Mouse (Mus musculus) cortical plate, adult 2 months (tissue): ENCODE measurements around the gene Ehd4. TPM values are rescaled to one million over a fixed set of nuclear protein-coding genes. Genes with fewer than 3 reads are reported as not detected.

Experiments used
- H3K27ac ChIP-seq: fragments of 200-500 bp; 2 replicates; pipeline ENCODE4 v1.5.1; 2012; ENCODE audit warnings: low read length, control low read depth, inconsistent platforms; ENCODE audit not compliant: insufficient read depth
- H3K4me1 ChIP-seq: fragments of 200-500 bp; 2 replicates; pipeline ENCODE4 v1.6.1; 2011; ENCODE audit warnings: low read length; ENCODE audit not compliant: control insufficient read depth, insufficient read depth
- H3K4me3 ChIP-seq: fragments of 200-500 bp; 2 replicates; pipeline ENCODE4 v1.5.1; 2011; ENCODE audit warnings: mild to moderate bottlenecking, low read length, control low read depth; ENCODE audit not compliant: insufficient read depth
- CTCF ChIP-seq: fragments of 200-500 bp; IDR thresholded peaks from 2 replicates; pipeline ENCODE4 v1.5.1; 2011; ENCODE audit warnings: mild to moderate bottlenecking, control low read depth, low read length; ENCODE audit not compliant: insufficient read depth; ENCODE audit errors: extremely low read depth
- POLR2A ChIP-seq: fragments of 200-500 bp; IDR thresholded peaks from 2 replicates; pipeline ENCODE4 v1.6.1; 2011; ENCODE audit warnings: mild to moderate bottlenecking, low read length, control low read depth; ENCODE audit not compliant: insufficient read depth; ENCODE audit errors: extremely low read depth
- polyA plus RNA-seq: library from polyadenylated mRNA; depleted of rRNA; stranded (reverse); fragments of >200 nt; gene quantifications from 2 replicates; pipeline ENCODE4 v1.2.3, GENCODE M21; 2012

Gene Ehd4
- polyA plus RNA-seq, 1 experiment, result 10.6 TPM

DNA sequence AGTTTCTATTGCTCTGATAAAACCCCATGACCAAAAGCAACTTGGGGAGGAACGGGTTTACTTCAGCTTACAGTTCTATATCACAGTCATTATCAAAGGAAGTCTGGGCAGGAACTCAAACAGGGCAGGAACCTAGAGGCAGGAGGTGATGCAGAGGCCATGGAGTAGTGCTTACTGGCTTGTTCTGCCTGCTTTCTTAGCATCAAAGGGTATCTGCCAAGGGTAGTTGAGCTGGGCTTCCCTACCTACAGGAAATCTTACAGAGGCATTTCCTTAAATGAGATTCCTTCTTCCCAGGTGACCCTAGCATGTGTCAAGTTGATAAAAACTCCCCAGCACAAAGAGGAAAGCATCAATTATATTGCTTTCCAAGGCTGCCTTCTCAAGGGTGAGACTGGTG, 38.0 kb downstream of the Ehd4 start:
- Histone ChIP-seq H3K4me1 (no peaks in the 10 kb centered on the region), H3K4me3 (no peak overlapping the region), H3K27ac (no peak overlapping the region)
- TF ChIP-seq POLR2A (no peak), CTCF (no peak)

DNA sequence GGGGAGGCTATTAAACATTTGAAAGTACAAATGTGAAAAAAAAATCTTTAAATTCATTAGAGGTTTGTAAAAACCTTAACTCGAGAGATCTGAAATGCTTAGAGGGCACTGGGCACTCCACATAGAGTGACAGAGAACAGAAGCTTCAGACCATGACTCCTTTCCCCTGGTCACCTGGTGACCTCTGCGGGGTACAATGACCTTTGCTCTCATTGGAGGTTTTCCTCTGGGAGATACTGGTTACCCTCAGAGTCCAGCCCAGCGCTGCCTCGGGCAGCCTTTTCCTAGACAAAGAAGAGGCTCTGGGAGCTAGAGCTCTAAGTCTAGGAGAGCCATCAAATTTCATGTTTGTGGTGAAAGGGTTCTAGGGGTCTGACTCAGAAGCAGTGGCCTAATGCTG, 39.4 kb downstream of the Ehd4 start:
- H3K27ac ChIP-seq, result no peak overlapping the region
- H3K4me3 ChIP-seq, result no peak overlapping the region
- no peak for TF ChIP-seq CTCF
- no peak for TF ChIP-seq POLR2A
- H3K4me1 ChIP-seq, result no peaks in the 10 kb centered on the region

DNA sequence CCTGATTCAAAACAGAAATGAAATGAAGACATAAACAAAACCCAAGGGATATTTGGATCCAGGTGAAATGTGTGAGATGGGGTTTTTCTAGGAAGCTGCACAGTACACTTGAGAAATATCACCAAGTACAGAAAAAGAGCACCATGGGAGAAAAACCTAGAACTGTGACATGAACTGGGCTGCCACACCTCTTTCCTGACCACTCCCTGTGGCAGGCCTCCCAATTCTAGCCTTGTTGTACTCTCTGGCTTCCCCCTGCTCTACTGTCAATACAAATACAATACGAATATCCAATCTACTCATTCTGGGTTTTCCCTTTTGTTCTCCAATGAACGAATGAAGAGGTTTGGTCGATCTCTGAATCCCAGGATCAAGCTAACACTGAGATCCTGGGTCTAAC, 40.4 kb downstream of the Ehd4 start:
- H3K4me3 ChIP-seq, result no peak overlapping the region
- TF ChIP-seq CTCF (no peak), POLR2A (no peak)
- no peak overlapping the region for H3K27ac ChIP-seq
- H3K4me1 ChIP-seq, result no peaks in the 10 kb centered on the region

DNA sequence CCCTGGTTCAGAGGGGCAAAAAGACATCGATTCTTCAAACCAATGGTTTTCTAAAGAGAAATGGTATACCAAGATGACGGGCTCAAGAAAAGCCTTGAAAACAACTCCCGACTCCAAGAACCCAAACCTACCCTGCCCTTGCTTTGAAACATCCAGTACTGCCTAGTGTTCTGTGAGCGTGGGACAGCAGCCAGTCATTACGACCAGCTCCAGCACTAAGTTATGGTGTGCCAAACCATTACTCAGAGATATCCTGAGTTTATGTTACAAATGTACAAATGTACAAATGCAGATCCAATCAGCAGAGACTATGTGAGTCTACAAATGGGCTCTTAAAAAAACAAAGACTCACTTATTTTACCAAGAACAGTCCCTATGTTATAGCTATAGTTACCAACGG, 40.9 kb downstream of the Ehd4 start:
- Histone ChIP-seq H3K4me1 (no peaks in the 10 kb centered on the region), H3K4me3 (no peak overlapping the region), H3K27ac (no peak overlapping the region)
- TF ChIP-seq POLR2A, result no peak
- TF ChIP-seq CTCF, result no peak

DNA sequence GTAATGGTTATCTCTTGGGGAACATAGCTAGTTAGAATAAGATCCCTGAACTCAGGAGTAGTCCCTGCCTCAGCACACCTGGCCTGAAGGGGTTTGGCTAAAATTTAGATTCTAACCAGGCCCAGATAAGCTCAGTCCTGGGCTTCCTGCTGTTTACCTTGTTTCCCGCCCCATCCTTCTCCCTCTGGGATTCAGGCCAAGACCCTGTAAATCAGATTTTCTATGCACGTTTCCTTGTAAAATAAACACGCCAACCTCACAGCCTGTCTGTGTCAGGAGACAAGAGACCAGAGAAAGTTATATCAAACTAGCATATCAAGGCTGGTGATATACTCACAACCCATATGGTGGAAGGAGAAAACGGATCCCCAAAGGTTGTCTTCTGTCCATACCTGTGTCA, 42.8 kb downstream of the Ehd4 start:
- TF ChIP-seq POLR2A (no peak), CTCF (no peak)
- no peaks in the 10 kb centered on the region for H3K4me1 ChIP-seq
- no peak overlapping the region for H3K4me3 ChIP-seq
- H3K27ac ChIP-seq, result no peak overlapping the region

DNA sequence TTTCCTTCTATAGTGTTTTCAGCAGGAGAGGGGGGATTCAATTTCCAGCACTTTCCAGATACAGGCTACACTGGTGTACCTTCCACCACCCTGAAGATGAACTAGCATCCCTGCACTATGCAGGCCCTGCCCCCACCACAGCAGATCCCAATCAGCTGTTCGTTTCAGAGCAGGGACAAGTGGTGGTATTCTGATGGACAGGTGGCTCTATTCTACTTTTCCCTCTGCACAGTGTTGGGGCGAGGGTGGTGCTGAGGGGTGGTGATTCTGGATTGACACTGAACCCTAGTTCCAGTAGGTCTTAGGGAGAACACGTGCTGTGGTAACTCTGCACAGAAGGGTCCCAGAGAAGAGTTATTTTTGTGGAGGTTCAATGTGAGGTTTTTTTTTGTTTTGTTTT, 43.2 kb downstream of the Ehd4 start:
- TF ChIP-seq POLR2A, result no peak
- no peak for TF ChIP-seq CTCF
- Histone ChIP-seq H3K4me3 (no peak overlapping the region), H3K4me1 (no peaks in the 10 kb centered on the region), H3K27ac (no peak overlapping the region)

DNA sequence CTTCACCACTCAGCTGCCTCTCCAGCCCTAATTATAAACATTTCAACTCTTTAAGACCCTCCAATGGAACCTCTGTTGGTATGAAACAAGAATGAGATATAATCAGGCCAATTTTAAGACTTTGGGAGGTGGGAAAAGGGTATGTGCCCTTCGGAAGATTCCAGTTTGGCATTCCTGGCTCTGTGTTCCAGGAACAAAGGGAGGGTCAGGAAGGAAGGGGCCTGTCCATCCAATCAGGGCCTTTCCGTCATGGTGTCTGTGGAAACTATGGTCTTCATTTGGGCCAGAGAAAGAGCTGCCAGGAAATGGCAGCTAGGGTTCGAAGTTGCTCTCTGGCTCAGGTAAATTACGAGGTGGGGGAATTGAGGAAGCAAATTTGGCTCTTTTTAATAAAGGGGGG, 46.3 kb downstream of the Ehd4 start:
- H3K4me1 ChIP-seq, result no peaks in the 10 kb centered on the region
- TF ChIP-seq POLR2A (no peak), CTCF (no peak)
- H3K4me3 ChIP-seq, result no peak overlapping the region
- H3K27ac ChIP-seq, result no peak overlapping the region

DNA sequence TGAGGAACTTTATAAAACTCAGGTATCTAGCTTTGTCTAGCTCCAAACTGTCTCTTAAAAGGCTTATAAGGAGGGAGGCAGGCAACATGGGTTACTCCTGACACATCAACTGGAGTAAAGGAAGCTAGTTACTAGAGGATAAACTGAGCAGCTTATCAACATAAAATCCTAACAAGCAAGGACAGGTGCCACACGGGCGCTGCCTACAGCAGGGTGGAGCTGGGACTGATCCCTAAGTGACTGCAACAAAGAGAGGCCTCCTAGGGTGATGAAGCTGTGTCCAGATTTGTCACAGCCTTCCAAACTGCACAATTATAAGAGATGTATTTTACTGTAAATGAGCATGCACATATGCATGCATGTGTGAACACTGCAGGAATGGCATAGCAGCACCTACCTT, 47.0 kb downstream of the Ehd4 start:
- H3K4me3 ChIP-seq, result no peak overlapping the region
- no peak overlapping the region for H3K27ac ChIP-seq
- TF ChIP-seq POLR2A (no peak), CTCF (no peak)
- H3K4me1 ChIP-seq, result no peaks in the 10 kb centered on the region

DNA sequence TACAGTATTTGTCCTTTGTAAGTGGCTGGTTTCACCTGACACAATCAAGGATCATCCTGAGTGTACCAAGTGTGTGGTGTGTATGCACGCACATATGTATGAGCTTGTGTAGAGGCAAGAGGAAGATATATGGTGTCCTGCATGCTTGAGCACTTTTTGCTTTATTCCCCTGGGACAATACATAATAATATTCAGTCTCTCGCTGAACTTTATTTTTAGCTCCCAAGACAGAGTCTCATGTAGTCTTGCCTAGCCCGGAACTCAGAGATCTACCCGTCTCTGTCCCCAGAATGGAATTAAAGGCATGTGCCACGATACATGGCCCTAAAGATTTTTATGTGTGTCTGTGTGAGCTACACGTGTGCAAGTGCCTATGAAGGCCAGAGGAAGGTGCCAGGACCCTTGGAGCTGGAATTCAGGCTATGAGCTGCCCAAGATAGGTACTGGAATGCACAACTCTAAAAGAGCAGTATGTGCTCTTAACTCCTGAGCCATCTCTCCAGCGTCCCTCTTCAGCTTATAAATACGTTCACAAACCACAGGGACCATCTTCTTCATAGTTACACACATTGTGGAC, 47.9 kb downstream of the Ehd4 start:
- H3K4me3 ChIP-seq, result no peak overlapping the region
- H3K4me1 ChIP-seq, result no peaks in the 10 kb centered on the region
- H3K27ac ChIP-seq, result no peak overlapping the region
- no peak for TF ChIP-seq POLR2A
- TF ChIP-seq CTCF, result no peak

DNA sequence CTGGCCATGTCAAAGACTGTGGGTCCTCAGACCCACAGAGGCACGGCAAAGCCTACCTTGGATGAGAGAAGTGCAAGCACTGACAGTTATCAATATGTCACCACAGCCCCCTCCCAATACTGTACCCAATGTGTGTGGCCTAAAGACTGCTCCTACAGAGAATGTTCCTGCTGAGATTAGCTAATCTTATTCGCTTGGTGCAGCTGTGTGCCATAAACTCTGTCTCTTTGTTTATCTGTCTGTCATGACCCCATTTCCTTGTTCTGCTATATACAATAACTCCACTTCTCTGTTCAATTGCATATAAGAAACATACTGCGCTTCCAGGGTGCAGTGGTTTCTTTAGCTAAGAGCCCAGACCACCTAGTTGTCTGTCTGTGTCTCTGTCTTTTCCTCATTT, 48.5 kb downstream of the Ehd4 start:
- H3K27ac ChIP-seq, result no peak overlapping the region
- TF ChIP-seq POLR2A (no peak), CTCF (no peak)

More for the DNA sequence above, 48.5 kb downstream of the Ehd4 start:
- Histone ChIP-seq H3K4me3 (no peak overlapping the region), H3K4me1 (no peaks in the 10 kb centered on the region)
